ENCODE assay signal across 8 mouse cellular contexts in the genomic region with DNA sequence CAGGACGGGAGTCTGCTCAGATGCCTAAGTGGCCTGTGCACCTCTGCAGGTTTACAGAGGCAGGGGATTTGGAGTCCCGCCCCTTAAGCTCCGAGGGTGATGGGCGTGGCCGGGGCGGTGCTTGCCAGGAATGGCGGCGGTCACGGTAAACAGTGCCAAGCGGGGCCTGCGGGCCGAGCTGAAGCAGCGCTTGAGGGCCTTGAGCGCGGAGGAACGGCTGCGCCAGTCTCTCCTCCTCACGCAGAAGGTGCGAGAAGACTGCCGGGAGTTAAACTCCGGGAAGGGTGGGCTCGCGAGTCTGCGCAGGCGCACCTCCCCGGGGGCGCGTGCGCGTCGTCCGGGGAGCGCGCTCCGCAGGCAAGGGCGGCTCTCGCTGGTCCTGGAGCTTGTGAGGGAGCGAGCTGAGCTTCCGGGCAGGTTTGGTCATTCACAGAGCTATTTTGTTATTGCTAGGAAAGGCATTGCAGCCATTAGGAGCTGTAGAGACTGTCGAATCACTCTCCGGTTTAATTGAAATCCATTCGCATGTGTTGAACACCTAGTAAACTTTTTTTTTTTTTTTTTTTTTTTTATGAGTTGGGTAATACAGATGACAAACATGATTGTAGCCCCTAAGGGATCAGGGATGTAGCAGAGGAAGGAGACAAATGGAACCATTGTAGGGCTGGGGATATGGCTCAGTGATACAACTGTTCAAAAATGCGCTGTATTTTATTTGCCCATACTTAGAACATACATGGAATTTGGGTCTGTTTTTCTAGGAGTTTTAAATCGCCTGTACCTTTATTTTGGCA. TPM values are rescaled to one million over a fixed set of nuclear protein-coding genes. Genes with fewer than 3 reads are reported as not detected.
A peak's percentile ranks its signal among the peaks of the same experiment; 100 is the strongest.
DNase-seq lines count a peak whose midpoint lies in the region; ATAC-seq and TF ChIP-seq lines count a peak whose summit lies in the region.
"Not testable (repeated sequence)": the region's sequence is repeated elsewhere in the genome, so short reads cannot be mapped to it uniquely, and the experiment has no call there.

No protein-coding gene starts in this region.

- not testable (repeated sequence) for DNase-seq in G1E (ENCODE audit: low spot score)
- DNase-seq in cerebellum, adult 9-11 months = peak; percentile 97
- DNase-seq in frontal cortex, postnatal 14 days (ENCODE audit: low spot score in 2 of 2) = peak; percentile 91 to 93
- DNase-seq in hindbrain, embryonic 10.5 days (ENCODE audit: low spot score) = peak; percentile 2
- peak; percentile 94 for DNase-seq in layer of hippocampus, adult 8-10 months (ENCODE audit: low spot score in 2 of 2)
- DNase-seq in lung, adult 18-20 months = peak; percentile 90
- peak; percentile 91 for DNase-seq in testis, postnatal 14 days (ENCODE audit: low spot score)

- 3% methylated on average over 31 of the region's 44 CpGs for WGBS in hindbrain, embryonic 10.5 days
- WGBS in neural tube, embryonic 14.5 days = 9% methylated on average over 8 of the region's 44 CpGs

- H3K9ac ChIP-seq in neural tube, embryonic 14.5 days (replicated peaks; ENCODE audit: low read depth, low read length) = not testable (repeated sequence)

- 0 out of 2 replicates have a peak overlapping the region, but pooled peaks have one; percentile 80 for H3K27ac ChIP-seq in hindbrain, embryonic 10.5 days
- H3K27ac ChIP-seq in neural tube, embryonic 14.5 days (ENCODE audit: low read depth, low read length) = not testable (repeated sequence)

- H3K4me2 ChIP-seq in neural tube, embryonic 14.5 days (ENCODE audit: low read depth, low read length) = peak overlapping the region; percentile 35; the same call in 1 of the 2 replicates

- H3K4me3 ChIP-seq in G1E (ENCODE audit: low read depth, low read length) = peak overlapping the region; percentile 63; the same call in 1 of the 2 replicates
- H3K4me3 ChIP-seq in hindbrain, embryonic 10.5 days = peak overlapping the region; percentile 44
- peak overlapping the region; percentile 18 for H3K4me3 ChIP-seq in neural tube, embryonic 14.5 days (ENCODE audit: low read depth, low read length)

- TF ChIP-seq CTCF in G1E (IDR thresholded peaks at IDR 0.05; ENCODE audit: low read depth, low read length) = not testable (repeated sequence)

- H3K27me3 ChIP-seq in G1E (ENCODE audit: insufficient read depth, low read length); hindbrain, embryonic 10.5 days (ENCODE audit: insufficient read depth, poor library complexity, severe bottlenecking); neural tube, embryonic 14.5 days (ENCODE audit: control insufficient read depth, insufficient read depth, low read length): not testable (repeated sequence)

- H3K4me1 ChIP-seq in G1E (ENCODE audit: insufficient read depth, low read depth, low read length); hindbrain, embryonic 10.5 days (replicated peaks); neural tube, embryonic 14.5 days (ENCODE audit: control insufficient read depth, insufficient read depth, low read length): not testable (repeated sequence)

- ATAC-seq in G1E (ENCODE audit: extremely low read depth, insufficient number of reproducible peaks, low FRiP score, poor library complexity, severe bottlenecking) = peak; percentile 83
- ATAC-seq in neural tube, embryonic 14.5 days (ENCODE audit: low read depth) = peak; percentile 95

- H3K9me3 ChIP-seq in G1E (replicated peaks); hindbrain, embryonic 10.5 days; neural tube, embryonic 14.5 days (ENCODE audit: control insufficient read depth, low read length): not testable (repeated sequence)

- H3K36me3 ChIP-seq in G1E (replicated peaks); hindbrain, embryonic 10.5 days; neural tube, embryonic 14.5 days (ENCODE audit: control insufficient read depth, insufficient read depth, low read length): not testable (repeated sequence)

RNA-seq across cellular contexts. Expression of gene Mthfs, which starts 0.8 kb away (rescaled TPM):
- total RNA-seq in G1E (2014; fragmentation: Nextera tagmentation) (14.1 and 16.6 TPM in 2 replicates), G1E (2017) (7.3 and 12.8 TPM in 2 replicates)
- polyA plus RNA-seq in G1E (2012) = 2.3 and 3.8 TPM in 2 replicates
- polyA plus RNA-seq in hindbrain, embryonic 10.5 days (2016; fragmentation: Nextera tagmentation; extraction: Ambion mirVana) = 13.6 and 15.4 TPM in 2 replicates
- total RNA-seq in layer of hippocampus, adult 8-10 months (2022) = 10 to 100 TPM; 35.1 to 45.4 (median 42.6) TPM
- polyA plus RNA-seq in neural tube, embryonic 14.5 days (2014; fragmentation: Nextera tagmentation; extraction: Ambion mirVana) = 16.4 and 18.6 TPM in 2 replicates

RNA-seq across cellular contexts. Expression of gene Gm29094, which starts 12.1 kb away (rescaled TPM):
- total RNA-seq in G1E (2014; fragmentation: Nextera tagmentation) (1.5 TPM in 1 of 2 replicates, not detected in the other), G1E (2017) (0.46 TPM in 1 of 2 replicates, not detected in the other)
- polyA plus RNA-seq in G1E (2012) = not detected in 2 replicates
- polyA plus RNA-seq in hindbrain, embryonic 10.5 days (2016; fragmentation: Nextera tagmentation; extraction: Ambion mirVana) = 0.38 TPM in 1 of 2 replicates, not detected in the other
- under 1 TPM in 1 of 4 experiments, not detected in 3; 0.87 TPM for total RNA-seq in layer of hippocampus, adult 8-10 months (2022)
- polyA plus RNA-seq in neural tube, embryonic 14.5 days (2014; fragmentation: Nextera tagmentation; extraction: Ambion mirVana) = 0.35 TPM in 1 of 2 replicates, not detected in the other

RNA-seq across cellular contexts. Expression of gene Bcl2a1b, which starts 12.3 kb away (rescaled TPM):
- not detected in 2 replicates for total RNA-seq in G1E (2014; fragmentation: Nextera tagmentation)
- total RNA-seq in G1E (2017) = not detected in 2 replicates
- not detected in 2 replicates for polyA plus RNA-seq in G1E (2012)
- 0.67 TPM in 1 of 2 replicates, not detected in the other for polyA plus RNA-seq in hindbrain, embryonic 10.5 days (2016; fragmentation: Nextera tagmentation; extraction: Ambion mirVana)
- total RNA-seq in layer of hippocampus, adult 8-10 months (2022) = 10 to 100 TPM in 2 of 4 experiments, 1 to 10 TPM in 1, not detected in 1; 1.4 to 15.1 (median 14.9) TPM
- 1.1 and 1.8 TPM in 2 replicates for polyA plus RNA-seq in neural tube, embryonic 14.5 days (2014; fragmentation: Nextera tagmentation; extraction: Ambion mirVana)
